Mouse (Mus musculus): ENCODE measurements around the gene Rrp1b. TPM values are rescaled to one million over a fixed set of nuclear protein-coding genes. Genes with fewer than 3 reads are reported as not detected.
A peak's percentile ranks its signal among the peaks of the same experiment; 100 is the strongest.
"Not testable (repeated sequence)": the region's sequence is repeated elsewhere in the genome, so short reads cannot be mapped to it uniquely, and the experiment has no call there.

Gene Rrp1b
- total RNA-seq, 4 experiments from 2014 or later: 5.1 to 10.5 (median 7.5) TPM

DNA sequence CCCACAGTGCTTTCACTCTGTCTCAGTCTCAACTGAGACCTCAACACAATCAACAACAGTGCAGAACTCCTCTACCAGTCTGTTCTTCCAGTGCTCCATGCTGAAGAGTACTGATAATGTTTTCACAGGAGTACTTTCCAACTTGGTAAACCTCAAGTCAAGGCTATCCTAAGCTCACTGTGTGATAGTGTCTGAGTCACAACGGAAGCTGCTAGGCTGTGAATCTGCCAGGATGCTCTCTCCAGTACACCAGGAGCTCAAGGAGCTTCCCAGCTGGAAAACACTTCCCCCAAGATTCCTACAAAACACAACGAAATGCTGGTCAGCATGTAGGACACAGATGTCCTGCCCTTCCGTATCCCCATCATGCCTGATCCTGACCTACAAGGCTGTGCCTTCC, 7.6 kb upstream of the Rrp1b start:
- DNase-seq (ENCODE audit: low spot score in 2 of 2): no peak

DNA sequence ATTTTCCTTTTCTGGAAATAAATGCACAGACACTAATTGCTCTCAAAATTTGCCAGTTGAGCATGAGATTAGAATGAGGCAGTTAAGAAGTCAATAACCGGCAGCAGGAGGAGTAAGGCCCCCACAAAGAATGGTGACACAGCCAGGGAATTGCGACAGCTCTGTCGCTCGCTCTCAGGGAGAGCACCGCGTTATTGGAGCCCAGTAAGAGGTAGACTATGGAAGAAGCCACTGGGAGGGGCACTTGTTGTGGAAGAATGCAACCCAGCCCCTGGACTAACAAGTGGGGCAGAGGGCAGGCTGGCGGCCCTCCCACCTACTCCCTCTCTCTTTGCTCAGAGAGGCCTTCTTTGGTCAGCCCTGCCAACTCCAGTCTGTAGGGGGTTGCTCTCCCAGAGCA, 4.2 kb upstream of the Rrp1b start:
- DNase-seq (ENCODE audit: low spot score in 2 of 2): no peak

- no peak for DNase-seq (ENCODE audit: low spot score in 2 of 2)
Measured at GRCm38 (mm10) chr17:32034322-32034721, 1.6 kb upstream of the Rrp1b start.

DNA sequence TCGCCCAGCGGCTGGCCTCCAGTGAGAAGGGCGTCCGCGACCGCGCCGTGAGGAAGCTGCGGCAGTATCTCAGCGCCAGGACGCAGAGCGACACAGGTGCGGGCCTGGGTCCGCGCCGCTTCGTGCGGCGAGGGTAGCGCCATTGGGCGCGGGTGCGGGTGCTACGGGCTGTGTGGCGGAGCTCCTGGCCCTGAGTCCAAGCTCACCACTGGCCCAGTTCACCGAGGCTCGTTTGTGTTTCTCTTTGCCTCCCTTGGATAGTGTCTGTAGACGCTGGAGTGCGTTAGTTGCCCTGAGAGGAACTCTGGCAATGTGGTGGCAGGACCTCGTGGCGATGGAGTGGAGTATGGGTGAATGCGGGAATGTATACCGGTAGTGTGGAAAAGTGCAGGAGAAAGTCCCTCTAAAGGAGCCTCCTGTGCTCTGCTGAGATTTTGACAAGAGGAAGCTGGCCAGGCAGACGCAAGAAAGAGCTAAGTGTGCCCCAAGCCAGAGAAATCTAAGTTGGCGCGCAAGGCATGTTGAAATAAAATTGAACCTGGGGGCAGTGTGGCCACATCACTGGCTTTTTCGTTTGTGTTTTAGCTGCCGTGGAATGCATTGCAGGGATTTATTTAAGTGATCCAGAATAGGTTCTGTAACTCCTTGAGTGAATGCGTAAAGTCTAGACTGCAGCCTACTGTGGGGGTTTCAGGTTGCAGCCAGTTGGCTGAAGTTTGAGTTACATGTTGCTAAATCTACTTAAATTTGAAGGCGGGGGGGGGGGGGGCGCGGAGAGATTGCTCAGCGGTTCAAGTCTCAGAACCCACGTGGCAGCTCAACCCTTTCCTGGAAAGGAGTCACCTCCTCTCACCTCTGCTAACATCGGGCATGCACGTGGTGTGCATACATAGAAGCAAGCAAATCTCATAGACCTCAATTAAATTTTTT, 874 bp downstream of the Rrp1b start:
- DNase-seq (ENCODE audit: low spot score in 2 of 2): no peak

DNA sequence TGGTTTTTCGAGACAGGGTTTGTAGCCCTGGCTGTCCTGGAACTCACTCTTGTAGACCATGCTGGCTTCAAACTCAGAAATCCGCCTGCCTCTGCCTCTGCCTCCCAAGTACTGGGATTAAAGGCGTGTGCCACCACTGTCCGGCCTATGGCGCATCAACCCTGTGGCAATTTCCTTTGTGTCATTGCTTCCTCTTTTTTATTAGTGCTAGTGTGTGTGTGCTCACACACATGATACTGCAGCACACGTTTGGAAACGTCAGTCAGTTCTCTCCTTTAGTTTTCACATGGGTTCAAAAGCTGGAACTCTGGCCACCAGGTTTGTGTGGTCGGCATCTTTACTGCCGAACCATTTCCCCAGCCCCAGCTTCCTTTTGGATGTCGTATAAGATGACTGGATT, 4.4 kb downstream of the Rrp1b start:
- no peak for DNase-seq (ENCODE audit: low spot score in 2 of 2)

- no peak for DNase-seq (ENCODE audit: low spot score in 2 of 2)
Measured at GRCm38 (mm10) chr17:32046541-32046940, 10.6 kb downstream of the Rrp1b start.

DNA sequence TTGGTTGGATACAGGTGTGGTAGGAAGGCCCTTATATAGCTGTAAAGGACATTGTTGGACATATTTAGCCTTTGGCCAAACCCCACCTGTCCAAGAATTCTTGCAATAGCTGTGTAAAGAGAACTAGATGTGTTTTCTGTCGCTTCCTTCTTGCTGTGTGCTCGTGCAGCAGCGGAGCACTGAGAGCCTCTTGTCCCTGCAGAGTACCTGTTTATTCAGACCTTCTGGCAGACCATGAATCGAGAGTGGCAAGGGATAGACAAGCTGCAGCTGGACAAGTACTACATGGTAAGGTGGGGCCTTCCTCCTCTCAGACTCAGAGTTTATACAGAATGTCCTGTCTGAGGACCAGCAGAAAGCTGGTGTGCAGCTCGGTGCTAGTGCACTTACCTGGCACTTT, 12.5 kb downstream of the Rrp1b start:
- DNase-seq (ENCODE audit: low spot score in 2 of 2): no peak

DNA sequence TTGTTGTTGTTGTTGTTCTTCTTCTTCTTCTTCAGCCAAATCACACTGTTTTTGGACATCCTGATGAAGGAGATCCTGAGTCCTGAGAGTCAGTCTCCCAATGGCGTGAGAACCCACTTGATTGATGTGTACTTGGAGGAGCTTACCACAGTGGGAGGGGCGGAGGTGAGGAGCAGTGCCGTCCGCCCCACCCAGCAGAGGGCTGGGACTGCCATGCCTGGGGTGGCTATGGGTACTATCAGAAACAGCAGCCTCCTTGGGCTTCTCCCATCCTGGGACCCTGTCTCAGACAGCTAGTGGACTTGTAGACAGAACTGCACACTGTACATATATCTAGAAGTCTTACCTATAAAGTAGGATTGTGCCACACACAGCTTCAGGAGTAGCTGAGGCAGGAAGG, 14.0 kb downstream of the Rrp1b start:
- DNase-seq (ENCODE audit: low spot score in 2 of 2): no peak

DNA sequence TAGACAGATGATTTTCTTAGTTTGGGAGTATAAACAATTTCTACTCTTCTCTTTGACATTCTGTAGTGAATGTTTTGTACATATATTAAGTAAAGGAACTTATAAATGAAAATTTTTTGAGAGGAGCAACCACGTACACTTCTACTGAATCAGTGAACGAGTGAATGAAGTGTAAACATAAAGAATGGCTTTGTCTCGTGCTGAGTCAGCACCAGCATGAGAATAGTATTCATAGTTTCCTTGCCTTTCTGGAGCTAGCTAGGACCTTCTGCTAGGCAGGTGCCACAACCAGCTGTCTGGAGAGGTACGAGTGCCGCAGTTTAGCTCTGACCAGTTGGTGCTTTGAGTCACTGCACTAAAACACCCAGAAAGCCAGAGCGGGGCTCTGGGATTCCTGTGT, 14.7 kb downstream of the Rrp1b start:
- no peak for DNase-seq (ENCODE audit: low spot score in 2 of 2)

DNA sequence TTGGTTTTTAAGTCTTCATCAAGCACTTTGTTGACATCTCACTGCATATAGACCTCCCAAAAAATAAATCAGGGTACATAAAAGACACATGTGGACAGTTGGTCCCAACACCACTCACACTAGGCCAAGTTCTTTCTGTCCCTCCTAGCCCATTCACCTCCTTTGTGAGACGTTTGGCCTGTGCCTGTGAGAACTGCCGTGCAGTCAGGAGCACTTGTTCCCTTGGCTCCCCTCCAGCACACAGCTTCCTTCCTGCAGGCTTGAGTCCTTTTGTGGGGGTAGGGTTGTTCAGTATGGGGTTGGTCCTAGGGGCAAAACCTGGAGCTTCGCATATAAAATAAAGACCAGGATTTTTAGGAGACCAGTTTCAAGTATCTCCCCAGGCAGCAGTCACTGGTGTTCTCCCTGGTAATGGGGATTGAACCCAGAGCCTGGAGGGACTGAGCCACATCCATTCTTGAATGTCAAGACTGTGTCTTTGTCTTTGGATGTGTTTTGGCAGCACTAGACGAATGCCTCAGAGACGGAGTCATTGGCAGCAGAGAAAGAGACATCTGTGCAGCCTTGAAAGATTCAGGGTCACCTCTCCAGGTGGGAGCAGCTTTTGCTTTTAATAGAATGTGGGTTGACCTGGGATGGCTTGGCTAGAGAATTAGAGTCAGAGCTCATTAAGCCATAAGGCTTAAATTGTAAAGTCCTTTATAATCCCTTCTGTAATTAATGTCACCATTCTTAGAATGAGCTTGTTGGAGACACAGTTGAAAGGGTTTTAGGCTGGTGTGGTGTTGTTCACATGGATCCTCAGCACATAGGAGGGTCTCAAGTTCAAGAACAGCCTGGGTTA, 16.6 kb downstream of the Rrp1b start:
- DNase-seq (ENCODE audit: low spot score in 2 of 2): no peak

DNA sequence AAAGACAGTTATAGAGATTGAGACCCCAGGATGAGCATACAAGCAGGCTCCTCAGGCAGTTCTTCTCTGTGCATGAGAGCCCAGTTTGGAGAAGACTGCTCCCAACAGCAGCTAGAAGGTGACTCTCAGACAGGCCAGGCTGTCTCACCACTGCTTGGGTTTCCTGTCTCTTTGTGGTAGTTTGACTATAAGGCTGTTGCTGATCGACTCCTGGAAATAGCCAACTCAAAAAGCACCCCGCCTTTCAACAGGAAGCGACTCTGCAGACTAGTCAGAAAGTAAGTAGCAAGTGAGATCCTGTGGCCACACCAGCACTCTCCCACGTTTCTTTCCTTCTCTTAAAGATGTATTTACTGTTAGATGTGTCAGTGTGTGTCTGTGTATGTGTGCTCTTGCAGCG, 17.8 kb downstream of the Rrp1b start:
- no peak for DNase-seq (ENCODE audit: low spot score in 2 of 2)

- DNase-seq (ENCODE audit: low spot score in 2 of 2): no peak
Measured at GRCm38 (mm10) chr17:32057843-32058242, 21.9 kb downstream of the Rrp1b start.

DNA sequence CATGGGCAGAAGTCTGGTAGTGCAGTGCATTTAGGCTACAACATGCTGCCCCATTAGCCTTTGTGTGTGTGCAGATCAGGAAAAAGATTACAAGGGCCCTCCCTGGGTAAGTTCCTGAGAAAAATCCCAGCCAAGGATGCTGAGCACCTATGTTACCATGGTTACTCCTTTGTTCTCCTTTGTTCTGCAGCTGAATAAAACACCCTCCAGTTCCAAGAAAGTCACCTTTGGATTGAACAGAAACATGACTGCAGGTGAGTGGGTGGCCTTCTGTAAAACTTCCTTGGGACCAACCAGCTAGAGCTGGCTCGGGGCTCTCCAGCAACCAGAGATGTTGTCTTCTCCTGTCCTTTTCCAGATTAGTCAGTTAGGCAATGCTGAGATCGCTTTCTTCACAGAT, 23.2 kb downstream of the Rrp1b start:
- DNase-seq (ENCODE audit: low spot score in 2 of 2): no peak

GRCm38 (mm10) chr17:32061219-32061618, 25.3 kb downstream of the Rrp1b start:
- no peak for DNase-seq (ENCODE audit: low spot score in 2 of 2)

DNA sequence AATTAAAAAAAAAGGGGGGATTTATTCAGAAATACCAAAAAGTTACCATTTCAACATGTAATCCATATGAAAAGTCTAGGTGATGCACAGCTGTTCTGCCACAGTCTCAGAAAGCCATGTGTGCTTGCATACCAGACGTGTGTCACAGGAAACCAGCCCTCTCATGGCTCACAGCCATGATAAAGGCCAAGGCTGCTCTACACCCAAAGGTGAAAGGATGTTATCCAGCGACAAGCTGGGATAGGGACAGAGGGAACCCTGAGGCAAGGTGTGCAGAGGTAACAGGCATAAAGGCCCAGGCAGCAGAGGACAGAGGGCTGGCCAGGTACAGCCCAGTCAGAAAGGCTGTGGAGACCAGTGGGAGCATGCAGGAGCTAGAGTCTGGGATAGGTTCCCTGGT, 27.8 kb downstream of the Rrp1b start:
- DNase-seq (ENCODE audit: low spot score in 2 of 2): no peak

DNA sequence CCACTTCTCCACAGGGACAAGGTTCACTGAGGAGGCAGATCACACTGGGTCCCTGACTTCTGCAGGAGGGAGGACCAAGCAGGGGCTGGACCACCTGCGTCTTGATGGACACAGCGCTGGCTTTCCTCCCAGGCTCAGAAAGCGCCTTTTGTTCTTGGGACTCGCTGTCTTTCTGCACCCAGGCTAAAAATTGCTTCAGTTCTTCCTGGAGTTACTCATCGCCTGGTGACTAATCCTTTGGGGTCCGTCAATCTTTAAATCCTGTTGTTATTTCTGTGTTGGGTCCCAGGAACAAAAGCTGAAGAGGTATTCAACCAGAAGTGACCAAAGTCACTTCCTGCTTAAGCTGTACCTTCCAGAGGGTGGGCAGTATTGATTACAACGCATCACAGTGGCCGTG, 28.9 kb downstream of the Rrp1b start:
- DNase-seq (ENCODE audit: low spot score in 2 of 2): not testable (repeated sequence)

DNA sequence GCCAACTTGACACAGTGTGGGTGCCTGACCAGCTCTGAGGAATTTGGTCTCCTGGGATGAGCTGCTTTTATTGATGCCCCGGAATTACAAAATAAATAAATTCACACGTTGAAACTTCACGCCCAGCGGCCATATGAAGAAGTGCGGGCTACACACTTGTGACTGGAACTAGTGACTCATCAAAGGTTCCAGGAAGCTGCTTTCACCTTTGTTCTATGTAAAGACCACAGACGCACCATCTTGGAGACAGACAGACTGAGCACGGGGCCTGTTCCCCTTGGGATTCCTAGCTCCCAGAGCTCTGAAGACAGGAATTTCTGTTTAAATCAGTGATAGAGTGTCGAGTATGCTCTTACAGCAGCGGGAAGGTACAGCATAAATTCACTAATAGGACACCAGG, 31.6 kb downstream of the Rrp1b start:
- DNase-seq (ENCODE audit: low spot score in 2 of 2): no peak

- DNase-seq (ENCODE audit: low spot score in 2 of 2): no peak
Measured at GRCm38 (mm10) chr17:32068381-32068780, 32.5 kb downstream of the Rrp1b start.

DNA sequence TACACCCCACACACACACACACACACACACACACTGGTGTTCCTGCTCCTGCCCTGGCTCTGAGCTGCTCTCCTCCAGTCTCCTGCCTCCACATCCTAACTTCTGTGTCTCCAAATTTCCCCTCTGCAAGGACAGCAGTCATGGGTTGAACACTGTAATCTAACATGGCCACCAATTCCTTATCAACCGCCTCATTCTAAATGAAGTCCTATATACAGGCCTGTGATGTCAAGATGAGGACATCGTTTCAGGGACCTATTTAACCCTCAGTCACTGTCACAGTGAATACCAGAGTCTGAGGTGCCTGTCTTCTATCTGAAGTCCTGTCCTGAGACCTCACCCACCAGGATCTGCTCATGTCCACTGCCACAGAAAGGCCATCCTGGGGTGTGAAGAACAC, 32.9 kb downstream of the Rrp1b start:
- no peak for DNase-seq (ENCODE audit: low spot score in 2 of 2)

DNA sequence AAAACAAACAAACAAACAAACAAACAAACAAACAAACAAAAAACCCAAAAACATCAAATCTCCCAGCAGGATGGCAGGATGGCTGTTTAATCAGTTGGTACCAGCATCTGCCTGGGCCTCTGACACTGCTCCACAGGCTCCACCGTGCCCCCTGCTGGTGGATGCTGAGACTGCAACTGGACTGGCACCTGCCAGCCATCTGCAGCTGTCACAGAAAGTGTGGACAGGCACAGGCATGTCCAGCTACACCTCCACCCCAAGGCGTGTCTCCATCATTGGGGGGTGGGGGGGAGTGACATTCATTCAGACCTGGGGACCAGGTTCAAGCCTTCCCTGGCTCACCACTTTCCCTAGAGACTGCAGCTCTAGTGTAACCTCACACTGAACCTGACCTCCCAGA, 37.5 kb downstream of the Rrp1b start:
- peak; percentile 69 to 72 for DNase-seq (ENCODE audit: low spot score in 2 of 2)

- no peak for DNase-seq (ENCODE audit: low spot score in 2 of 2)
Measured at GRCm38 (mm10) chr17:32074658-32075057, 38.8 kb downstream of the Rrp1b start.

DNA sequence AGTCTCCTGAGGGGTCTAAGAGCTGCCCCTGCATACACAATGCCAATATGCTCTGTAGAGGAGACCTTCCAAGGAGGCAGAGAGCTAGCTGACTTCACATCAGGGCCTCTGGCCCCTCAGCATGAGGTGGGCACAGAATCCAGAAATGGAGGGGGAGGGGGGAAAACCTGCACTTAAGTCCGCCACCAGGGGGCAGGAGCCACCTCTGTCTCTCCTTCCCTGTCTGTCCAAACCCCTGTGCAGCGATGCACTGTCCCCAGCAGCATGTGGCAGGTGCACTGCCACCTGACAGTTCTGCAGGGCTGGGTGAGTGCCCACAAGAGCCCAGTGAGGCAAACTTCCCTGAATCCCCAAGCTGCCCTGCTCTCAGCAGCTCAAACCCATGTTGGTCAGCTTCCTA, 39.3 kb downstream of the Rrp1b start:
- DNase-seq (ENCODE audit: low spot score in 2 of 2): peak in 1 of 2 experiments; percentile 25

GRCm38 (mm10) chr17:32083351-32083750, 47.5 kb downstream of the Rrp1b start:
- DNase-seq (ENCODE audit: low spot score in 2 of 2): no peak

Measured in gastrocnemius, adult 8-10 months (tissue).